Mouse (Mus musculus) spleen, postnatal 14 days (tissue): ENCODE results near the gene Mlx.

ENCODE experiments used
- DNase-seq, 2 experiments: peaks; one replicate each; pipeline ENCODE4 v3.0.0; 2021 to 2022; ENCODE audit warnings: low spot score in 2 of 2

Mlx gene

DNA sequence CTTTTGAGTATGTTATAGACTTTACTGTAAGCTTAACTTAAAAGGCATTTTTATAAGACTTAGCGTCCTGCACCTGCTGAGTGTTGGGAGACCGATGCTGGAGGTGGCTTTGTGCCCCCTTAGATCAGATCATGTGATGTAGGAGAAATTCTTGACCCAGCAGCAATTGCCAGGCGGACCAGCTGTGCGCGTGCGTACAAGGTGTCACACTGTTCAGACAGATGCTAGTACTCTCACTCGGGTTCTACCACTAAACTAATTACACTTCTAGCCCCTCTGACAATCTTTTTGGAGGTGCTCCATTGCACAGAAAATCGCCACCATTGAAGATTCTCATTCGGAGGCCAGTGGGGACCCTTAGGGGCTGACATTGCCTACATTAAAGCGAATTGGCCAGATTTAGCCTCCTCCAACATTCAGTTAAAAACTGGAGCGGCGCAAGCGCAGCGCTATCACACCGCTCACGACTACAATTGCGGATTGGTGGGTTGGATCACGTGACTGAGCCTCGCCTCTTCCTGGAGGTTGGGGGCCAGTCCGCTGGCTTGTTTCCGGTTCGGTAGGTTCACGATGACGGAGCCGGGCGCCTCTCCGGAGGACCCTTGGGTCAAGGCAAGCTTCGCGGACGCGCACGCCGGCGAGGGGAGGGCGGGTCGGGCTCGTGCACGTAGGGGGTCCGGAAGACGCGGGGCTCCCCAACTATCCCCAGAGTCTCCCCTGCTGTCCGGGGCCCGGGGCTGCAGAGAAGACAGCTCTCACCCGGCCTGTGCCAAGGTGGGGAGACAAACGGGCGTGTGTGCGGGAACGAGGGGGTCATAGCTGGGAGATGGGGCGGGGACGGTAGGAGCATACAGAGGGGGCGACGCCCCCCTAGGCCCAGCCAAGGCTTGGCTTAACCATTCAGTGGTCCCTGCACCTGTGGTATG, at the start of gene Mlx:
Mlx (plus strand) TSS at position 522 of the 926 bp plus-strand sequence.
- DNase-seq: peak; percentile 72 to 81

DNA sequence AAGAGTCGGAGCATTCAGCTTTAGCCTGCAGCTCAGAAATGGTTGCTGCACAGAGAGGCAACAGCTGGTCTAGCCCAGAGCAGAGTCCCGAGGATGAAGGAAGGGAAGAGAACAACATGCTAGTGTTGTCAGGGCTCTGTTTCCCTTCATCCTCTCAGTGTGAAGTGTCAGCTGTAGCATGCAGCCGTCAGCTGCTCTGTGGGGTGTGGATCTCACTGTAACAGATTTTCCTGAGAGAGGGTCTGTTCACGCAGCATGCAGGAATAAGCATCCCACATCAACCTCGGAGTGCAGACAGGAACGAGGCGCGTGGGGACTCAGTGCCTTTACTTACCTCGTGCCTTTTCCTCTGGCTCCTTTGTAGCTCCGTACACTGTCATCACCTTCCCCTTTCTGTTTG, 49.3 kb upstream of the Mlx start:
- DNase-seq: no peak

DNA sequence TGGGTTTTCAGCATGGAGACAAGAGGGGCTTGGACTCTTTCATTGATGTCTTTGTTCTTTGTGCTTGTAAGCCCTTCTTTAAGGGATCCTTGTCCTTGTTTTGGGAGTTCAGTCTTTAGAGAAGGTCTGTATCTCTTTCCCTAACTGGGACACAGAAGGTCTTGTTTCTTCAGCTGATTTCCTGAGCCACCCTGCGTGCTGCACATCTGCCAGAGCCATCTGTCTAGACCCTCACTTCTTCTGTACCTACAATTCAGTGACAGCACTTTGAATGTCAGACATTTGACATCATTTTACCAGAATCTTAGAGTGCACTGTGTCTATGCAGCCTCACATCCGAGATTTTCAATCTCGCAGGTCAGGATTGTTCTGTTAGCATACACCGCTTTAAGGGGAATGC, 41.3 kb upstream of the Mlx start:
- no peak for DNase-seq

DNA sequence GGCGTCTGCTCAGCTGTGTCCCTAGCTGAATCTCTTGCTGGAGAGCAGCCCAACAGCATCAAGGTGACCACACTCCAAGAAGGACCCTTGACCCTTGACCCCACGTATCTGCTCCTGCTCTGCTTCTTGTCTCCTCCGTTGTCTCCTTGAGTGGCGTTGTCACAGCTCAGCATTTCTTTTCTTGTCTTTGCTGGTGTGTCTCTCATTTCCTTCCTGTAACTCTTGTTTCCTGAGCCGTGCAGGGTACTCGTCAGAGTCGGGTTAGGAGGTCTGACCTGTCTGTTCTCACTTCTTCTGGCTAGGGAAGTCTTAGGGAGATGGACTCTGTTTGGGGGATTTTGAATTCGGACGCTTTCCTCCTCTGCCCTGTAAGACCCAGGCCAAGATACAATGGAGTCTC, 40.6 kb upstream of the Mlx start:
- DNase-seq: no peak

DNA sequence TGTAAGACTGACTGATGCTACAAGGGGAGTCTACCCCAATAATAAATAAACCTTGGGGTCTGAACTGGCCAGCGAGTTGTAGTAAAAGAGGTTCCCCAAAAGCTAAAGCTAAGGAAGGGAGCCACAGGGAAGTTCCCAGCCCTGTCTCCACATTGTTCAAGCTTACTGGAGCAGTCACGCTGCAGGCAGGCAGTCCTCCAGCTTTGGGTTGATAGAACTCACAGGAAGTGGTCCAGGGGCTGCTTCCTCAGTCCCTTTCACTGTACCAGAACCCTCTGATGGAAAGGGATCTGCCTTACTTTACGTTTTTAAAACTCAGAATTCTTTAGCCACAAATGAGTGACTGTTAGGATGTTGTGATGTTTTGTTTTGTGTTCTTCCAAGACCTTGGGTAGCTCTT, 39.6 kb upstream of the Mlx start:
- DNase-seq: no peak

DNA sequence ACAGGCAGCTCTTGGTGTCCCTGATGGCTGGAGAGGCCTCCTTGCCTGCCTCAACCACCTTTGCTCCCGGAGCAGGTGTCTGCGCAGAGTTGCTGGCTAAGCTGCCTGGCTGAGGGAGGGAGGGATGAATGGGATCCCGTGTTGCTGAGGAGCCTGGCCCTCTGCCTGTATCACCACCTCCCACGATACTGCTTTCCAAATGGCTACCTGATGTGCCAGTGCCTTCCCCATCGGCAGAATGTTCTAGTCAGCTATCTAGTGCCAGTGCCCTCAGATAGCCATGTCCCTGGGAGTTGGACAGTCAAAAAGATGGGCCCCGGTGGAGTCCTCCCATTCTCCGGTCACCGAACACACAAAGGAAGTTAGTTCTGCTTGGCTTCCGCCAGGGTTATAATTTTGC, 36.7 kb upstream of the Mlx start:
- no peak for DNase-seq

DNA sequence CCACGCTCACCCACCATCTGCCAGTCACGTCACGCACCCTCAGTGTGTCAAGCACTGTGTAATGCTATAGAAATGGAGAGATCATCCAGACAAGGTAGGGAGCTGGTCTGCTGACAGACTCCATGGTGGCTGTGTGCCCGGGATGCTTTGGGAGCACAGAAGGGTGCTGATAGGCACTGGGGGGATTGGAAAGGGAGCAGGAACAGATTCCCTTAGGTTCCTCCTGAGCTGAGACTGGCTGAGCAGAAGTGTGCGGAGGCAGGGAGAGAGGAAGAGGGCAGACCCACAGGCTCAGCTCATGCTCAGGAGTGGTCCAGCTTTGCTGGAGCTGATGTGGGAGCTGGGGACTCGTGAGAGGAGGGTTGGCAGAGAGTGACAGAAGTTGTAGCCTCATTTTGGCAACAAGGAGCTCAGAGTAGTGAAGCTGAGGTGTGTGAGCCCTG, 36.0 kb upstream of the Mlx start:
- DNase-seq: no peak

DNA sequence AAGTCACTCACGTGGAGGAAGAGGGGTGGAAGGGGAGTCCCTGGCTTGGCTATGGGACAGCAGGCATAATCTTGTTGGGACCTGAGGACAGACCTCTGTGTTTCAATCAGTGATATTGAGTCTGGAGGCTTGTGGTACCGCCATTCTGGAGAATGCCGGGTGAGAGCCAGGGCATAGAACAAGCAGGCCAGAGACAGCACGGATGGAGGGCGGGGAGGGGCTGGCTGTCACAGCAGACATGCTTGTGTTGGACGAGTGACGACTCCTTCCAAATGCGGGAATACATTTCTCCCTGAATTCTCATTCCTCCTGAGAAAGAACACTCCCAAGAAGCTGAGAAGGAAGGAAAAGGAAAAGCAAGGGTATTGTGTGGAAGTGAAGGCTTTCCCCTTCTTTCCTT, 35.5 kb upstream of the Mlx start:
- DNase-seq: no peak

DNA sequence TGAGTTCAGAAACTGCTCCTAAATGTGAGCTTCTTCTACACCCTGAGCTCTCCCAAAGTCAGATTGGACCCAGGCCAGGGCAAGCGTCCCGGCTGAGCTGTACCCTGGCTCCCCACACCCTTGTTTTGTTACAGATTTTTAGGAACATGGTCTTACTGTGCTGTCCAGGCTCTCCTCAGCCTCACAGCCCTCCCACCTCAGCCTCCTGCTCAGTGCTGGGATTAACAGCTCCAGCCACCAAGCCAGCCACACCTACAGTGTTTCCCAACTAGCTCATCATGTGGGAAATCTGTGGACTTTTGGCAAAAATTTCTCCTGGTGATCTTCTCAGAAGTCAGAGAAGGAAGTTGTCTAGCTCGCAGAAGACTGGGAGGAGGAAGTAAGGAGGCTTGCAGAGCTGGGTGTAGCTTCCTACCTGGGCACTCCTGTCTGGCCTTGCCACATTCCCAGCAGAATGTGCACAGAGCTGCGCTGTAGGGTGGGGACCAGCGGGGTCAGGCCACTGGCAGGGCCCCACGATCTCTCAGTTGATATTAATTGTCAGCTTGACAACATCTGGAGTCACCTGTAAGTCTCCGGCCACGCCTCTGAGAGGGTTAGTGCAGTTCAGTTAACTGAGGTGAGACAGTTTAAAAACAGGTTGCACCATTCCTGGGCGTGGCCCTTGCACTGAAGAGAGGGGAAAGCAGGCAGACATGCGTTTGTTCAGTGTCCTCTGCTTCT, 34.2 kb upstream of the Mlx start:
- no peak for DNase-seq

DNA sequence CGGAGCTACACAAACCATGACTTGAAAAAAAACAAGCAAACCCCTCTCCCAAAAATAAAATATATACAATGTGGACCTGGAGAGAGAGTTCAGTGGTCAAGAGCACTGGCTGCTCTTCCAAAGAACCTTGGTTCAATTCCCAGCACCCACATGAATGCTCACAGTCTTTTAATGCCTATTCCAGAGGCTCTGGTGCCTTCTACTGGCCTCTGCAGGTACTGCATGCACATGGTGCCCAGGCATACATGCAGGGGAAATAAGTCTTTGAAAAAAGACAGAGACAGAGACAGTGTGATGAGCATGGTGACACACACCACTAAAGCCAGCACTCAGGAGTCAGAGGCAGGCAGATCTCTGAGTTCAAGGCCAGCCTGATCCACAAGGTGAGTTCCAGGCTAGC, 33.1 kb upstream of the Mlx start:
- peak in 1 of 2 experiments; percentile 37 for DNase-seq

DNA sequence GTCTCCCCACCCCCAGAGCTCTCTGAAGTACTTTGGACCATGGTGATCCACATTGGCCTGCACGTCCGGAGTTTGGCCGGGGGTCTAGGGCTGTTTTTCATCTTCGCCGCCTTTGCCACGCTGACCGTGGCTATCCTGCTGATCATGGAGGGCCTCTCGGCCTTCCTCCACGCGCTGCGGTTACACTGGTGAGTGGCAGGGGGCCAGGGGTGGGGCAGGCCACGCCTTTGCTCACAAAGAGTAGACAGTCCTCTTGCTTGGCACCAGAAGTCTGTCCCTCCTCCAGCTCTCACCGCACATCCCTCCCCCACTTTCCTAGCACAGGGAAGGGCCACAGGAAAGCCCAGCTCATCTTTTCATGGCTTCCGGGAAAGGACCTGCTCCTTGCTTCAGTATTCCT, 31.7 kb upstream of the Mlx start:
- DNase-seq: no peak

DNA sequence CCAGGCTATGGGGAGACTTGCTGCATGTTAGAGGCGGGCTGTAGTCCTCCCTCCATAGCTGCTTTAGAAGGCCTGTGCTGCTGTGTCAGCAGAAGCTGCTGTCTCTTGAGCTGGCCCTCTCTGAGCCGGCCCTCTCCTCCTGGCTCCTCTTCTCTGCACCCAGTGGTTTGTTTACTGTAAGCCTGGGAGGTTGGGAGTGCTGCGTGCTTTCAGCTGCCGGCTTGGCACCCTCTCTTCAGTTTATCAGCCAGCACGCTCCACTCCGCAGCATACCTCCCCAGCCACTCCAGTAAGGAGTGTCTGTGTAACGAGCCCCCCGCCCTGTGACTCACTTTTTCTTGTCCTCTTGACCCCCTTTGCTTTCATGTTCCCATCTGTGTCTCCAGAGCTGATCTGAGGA, 30.2 kb upstream of the Mlx start:
- no peak for DNase-seq

DNA sequence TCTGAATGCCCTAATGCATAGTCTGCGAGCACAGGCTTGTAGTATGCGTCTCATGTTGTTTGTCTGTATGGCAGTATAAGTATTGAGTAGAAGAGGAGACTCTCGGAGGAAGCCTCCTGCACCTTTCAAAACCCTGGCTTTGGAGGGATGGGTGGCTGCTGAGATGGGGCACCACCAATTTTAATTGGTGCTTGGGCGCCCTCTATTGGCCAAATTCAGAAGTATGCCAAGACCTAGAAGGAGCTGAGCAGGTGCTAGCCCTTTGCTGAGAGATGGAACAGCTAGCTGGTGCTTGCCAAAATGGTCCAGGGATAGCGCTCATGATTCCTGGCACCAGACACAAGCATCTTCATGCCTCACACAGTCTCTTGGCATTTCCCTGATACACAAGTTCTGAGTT, 29.2 kb upstream of the Mlx start:
- DNase-seq: peak; percentile 75 to 91

DNA sequence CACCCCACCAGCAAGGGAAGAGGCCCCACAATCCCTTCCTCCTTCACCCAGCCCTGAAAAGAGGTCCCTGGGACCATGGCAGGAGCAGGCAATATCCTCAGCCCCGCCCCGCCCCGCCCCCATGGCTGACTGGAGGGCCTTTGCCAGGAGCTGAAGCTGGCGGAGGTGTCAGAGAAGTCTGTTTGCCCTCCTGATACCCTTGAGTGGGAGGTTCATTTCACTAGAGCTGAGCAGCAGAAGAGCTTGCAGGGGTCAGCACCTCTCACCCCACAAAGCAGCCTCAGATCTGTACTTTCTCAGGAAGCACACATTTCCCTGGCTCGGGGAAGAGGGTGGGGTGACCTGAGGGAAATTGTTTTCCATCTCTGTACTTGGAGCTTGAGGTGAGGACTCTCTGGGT, 28.4 kb upstream of the Mlx start:
- no peak for DNase-seq

DNA sequence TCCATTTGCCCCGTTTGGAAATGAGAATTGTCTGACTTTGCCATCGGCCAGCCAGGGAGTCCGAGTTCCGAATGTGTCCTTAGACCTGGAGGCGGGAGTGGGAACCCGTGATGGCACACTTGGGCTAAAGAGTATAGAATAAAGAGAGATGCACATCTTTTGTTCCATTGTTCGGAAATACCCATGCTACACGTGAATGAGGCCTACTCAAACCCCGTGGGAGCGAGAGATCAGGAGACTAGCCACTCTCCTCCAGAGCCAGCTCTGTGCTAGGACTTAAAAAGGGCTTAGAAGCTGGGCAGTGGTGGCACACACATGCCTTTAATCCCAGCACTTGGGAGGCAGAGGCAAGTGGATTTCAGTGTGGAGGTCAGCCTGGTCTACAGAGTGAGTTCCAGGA, 27.6 kb upstream of the Mlx start:
- DNase-seq: no peak

DNA sequence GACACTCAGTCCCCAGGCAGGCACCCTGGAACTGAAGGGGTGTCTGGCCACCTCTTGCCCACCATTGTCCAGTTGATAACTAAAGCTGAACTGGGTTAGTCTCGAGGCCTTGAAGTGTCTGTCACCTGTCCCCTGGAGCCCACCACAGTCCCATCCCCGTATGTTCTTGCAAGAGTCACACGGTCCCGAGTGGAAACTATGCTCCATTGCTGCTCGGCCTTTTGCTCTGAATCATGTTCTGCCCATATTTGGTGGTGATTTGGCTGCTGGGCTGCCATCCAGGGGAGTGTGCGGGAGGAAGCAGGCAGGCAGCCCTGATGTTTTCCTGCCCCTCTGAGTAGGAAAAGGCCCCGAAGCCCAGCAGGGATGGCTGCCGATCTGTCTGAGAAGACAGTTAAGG, 27.0 kb upstream of the Mlx start:
- DNase-seq: no peak

DNA sequence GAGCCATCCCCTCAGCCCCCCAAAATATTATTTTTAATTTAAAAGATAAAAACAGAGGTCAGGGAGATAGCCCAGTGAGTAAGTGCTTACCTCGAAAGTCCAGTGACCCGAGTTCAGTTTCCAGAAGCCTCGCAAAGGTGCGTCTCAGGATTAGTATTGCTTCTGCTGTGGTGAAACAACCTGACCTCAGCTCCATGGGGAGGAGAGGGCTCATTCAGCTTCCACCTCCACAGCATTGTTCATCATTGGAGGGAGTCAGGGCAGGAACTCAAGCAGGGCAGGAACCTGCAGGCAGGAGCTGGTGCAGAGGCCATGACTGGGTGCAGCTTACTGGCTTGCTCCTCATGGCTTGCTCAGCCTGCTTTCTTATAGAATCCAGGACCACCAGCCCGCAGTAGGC, 26.0 kb upstream of the Mlx start:
- DNase-seq: no peak

DNA sequence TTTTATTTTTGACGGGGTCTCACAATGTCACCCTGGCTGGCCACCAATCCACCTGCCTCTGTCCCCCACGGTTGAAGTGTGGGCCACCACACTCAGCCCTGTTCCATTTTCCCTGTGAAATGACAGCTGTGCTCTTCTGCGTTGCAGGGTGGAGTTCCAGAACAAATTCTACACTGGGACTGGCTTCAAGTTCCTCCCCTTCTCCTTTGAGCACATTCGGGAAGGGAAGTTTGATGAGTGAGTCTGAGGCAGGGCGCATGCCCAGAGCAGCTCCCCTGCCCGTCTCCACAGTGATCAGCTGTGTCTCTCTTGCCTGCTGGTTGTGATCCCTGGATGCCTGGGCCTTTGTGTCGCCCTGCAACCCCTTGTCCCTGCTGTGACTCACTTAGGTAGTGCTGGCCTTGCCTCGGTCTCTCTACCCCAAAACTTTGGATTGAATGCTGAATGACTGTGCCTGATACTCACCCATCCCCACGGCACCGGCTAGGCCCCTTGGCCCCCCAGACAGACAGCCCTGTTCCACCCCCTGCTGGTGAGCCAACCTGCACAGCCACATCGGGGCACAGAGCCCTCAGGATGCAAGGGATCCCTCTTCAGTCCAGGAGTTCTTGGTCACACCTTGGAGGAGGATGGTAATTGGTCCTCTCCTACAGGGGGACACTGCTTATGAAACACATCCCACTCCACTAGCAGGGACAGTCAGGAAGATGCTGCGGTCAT, 24.8 kb upstream of the Mlx start:
- no peak for DNase-seq

DNA sequence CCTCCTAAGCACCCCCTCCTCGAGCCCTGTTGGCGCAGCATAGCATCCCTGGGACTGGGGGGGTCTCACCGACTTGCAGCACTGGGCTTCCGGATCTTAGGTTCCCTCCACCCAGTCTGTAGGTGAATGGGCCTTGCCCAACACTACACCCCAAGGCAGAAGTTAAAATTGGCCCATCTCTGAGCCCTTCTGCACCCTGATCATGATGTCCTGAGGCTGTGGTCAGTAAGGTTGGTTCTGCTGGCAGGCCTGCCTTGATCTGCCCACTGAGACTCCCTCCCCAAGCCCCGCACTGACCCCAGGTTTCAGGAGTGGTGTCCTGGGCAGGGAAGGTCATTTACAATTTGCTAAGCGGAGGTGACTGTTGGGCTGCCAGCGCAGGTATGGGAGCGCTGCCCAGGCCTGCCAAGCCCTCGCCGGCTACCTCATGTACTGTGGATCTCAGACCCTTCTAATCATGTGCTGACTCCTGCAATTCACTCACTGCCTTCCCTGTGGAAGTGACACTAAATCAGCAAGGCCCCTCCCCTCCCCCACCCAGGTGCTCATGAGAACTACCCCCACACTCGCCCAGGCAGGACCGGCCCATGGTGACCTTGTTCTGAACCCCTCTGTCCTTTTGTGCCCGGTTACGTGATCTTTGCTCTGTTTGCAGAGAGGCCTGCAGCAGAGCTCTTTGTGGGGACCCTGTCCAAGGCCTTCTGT, 24.0 kb upstream of the Mlx start:
- DNase-seq: no peak

DNA sequence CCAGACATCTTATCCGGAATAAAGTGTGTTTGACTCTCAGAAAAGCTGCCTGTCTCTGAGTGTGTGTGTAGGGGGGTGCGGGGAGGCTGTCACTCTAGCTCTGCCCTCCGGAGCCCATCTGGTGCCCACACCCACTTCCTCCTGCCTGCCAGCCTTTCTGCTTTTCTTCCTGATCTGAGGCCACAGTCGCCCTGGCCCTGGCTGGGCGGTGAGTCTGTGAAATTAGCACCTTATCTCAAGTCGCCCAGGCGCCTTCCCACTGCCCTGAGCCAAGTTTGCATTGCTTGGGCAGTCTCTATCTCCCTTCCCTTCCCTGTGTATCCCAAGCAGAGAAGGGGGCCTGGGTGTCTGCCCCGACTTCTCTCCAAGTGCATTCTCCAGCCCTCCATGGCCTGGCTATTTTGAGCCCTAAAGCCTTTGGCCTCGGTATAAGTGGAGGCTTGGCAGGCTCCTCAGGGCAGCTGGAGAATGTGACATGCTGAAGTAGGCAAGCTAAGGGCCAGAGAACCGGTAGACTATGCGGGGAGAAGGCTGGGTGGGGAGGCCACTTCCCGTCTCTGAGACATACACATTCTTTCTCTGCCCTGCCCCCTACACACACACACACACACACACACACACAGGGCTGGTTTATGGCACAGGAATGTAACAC, 23.3 kb upstream of the Mlx start:
- peak; percentile 75 to 82 for DNase-seq

DNA sequence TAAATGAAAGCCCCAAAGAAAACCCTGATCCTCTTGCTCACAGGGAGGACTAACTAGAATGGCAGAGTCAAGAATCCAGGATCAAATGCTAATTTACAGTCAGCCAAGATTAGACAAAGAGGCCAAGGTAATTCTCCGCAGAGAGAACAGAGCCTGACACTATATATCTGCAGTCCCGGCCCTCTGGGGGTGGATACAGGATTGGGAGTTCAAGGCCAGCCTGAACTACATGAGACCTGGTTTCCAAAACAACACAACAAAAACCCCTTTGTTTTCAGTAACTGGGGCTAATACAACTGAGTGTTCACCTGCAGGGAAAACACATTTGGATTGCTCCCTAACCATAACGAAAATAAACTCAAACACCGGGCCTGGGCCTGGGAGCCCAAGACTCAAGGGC, 22.6 kb upstream of the Mlx start:
- DNase-seq: no peak
